Mouse (Mus musculus) heart, adult 2 months (tissue): ENCODE measurements around the gene Gabra4. TPM values are rescaled to one million over a fixed set of nuclear protein-coding genes. Genes with fewer than 3 reads are reported as not detected.
"Not testable (repeated sequence)": the region's sequence is repeated elsewhere in the genome, so short reads cannot be mapped to it uniquely, and the experiment has no call there.

Experiments
- DNase-seq, 2 experiments: peaks; one replicate each; pipeline ENCODE4 v3.0.0; 2021
- H3K27ac ChIP-seq: fragments of 200-600 bp; 2 replicates; pipeline ENCODE4 v1.8.1; 2022
- H3K27me3 ChIP-seq: fragments of 200-500 bp; 2 replicates; pipeline ENCODE4 v1.6.1; 2012; ENCODE audit warnings: mild to moderate bottlenecking, low read length, inconsistent platforms, mixed read lengths; ENCODE audit not compliant: control insufficient read depth, insufficient read depth
- H3K36me3 ChIP-seq: fragments of 200-500 bp; 2 replicates; pipeline ENCODE4 v1.6.1; 2012; ENCODE audit warnings: low read length, inconsistent platforms; ENCODE audit not compliant: control insufficient read depth, insufficient read depth
- H3K4me1 ChIP-seq: fragments of 200-500 bp; 2 replicates; pipeline ENCODE4 v1.6.1; 2011; ENCODE audit warnings: low read length; ENCODE audit not compliant: control insufficient read depth, insufficient read depth
- H3K4me3 ChIP-seq: fragments of 200-600 bp; 2 replicates; pipeline ENCODE4 v1.8.1; 2022
- H3K79me2 ChIP-seq: fragments of 200-500 bp; replicated peaks from 2 replicates; pipeline ENCODE4 v1.6.1; 2012; ENCODE audit warnings: mild to moderate bottlenecking, inconsistent platforms, low read length, moderate library complexity, mixed read lengths; ENCODE audit not compliant: control insufficient read depth, insufficient read depth
- H3K9ac ChIP-seq: fragments of 200-500 bp; 2 replicates; pipeline ENCODE4 v1.6.1; 2012; ENCODE audit warnings: low read depth, mild to moderate bottlenecking, control low read depth, inconsistent platforms, low read length, mixed read lengths
- CTCF ChIP-seq: fragments of 200-600 bp; IDR thresholded peaks from 2 replicates; pipeline ENCODE4 v1.8.1; 2022; ENCODE audit warnings: antibody characterized with exemption, mild to moderate bottlenecking, moderate library complexity
- EP300 ChIP-seq: fragments of 200-500 bp; IDR thresholded peaks from 2 replicates; pipeline ENCODE4 v1.6.1; 2011; ENCODE audit warnings: low read depth, low read length, control low read depth; ENCODE audit not compliant: insufficient read depth
- POLR2A ChIP-seq: fragments of 200-500 bp; IDR thresholded peaks from 2 replicates; pipeline ENCODE4 v1.6.1; 2011; ENCODE audit warnings: mild to moderate bottlenecking, low read depth, low read length, control low read depth; ENCODE audit not compliant: insufficient read depth
- WGBS: fragments of 180-500 bp; shearing (Covaris S2); methylation state at CpG from one replicate; pipeline ENCODE4 v1.1.7; 2018; 5-methylcytosine and 5-hydroxymethylcytosine counted together
- intact Hi-C: fragments of 180-260 bp; cut with DNase I; formaldehyde crosslinking; loops from one replicate; pipeline ENCODE4 v1.15.1; 2025
- polyA plus RNA-seq: library from polyadenylated mRNA; depleted of rRNA; stranded (reverse); fragments of >200 nt; gene quantifications from 2 replicates; pipeline ENCODE4 v1.2.3, GENCODE M21; 2012; rRNA removed
- total RNA-seq, 2 experiments: library from RNA; stranded (reverse); gene quantifications; 2 replicates each; pipeline ENCODE4 v1.2.3; 2021

Gene Gabra4
- total and polyA plus RNA-seq, 3 experiments = not detected

GRCm38 (mm10) chr5:71593745-71594255 lies 64.3 kb downstream of the Gabra4 start:
- H3K79me2 ChIP-seq = no peaks in the 10 kb centered on the region
- no peak overlapping the region for H3K27ac ChIP-seq
- no peak for DNase-seq
- TF ChIP-seq CTCF (no peak), POLR2A (no peak), EP300 (no peak)
- H3K4me1 ChIP-seq = no peaks in the 10 kb centered on the region
- WGBS = 66% methylated on average over 2 of the region's 2 CpGs
- no peak overlapping the region for H3K9ac ChIP-seq
- H3K27me3 ChIP-seq = no peaks in the 10 kb centered on the region
- no peaks in the 10 kb centered on the region for H3K36me3 ChIP-seq
- no peak overlapping the region for H3K4me3 ChIP-seq
- intact Hi-C loops = no loop called here

GRCm38 (mm10) chr5:71571646-71572237 lies 86.4 kb downstream of the Gabra4 start:
- no peaks in the 10 kb centered on the region for H3K36me3 ChIP-seq
- intact Hi-C loops = no loop called here
- no peak overlapping the region for H3K9ac ChIP-seq
- H3K27ac ChIP-seq = no peak overlapping the region
- no peaks in the 10 kb centered on the region for H3K79me2 ChIP-seq
- WGBS = 71% methylated on average over 9 of the region's 9 CpGs
- no peaks in the 10 kb centered on the region for H3K27me3 ChIP-seq
- H3K4me3 ChIP-seq = no peak overlapping the region
- DNase-seq = no peak
- H3K4me1 ChIP-seq = no peaks in the 10 kb centered on the region
- TF ChIP-seq POLR2A = no peak
- no peak for TF ChIP-seq EP300
- no peak for TF ChIP-seq CTCF

GRCm38 (mm10) chr5:71548079-71548478 lies 110.0 kb downstream of the Gabra4 start, which contains the start of gene Cox7b2:
TSS of gene Cox7b2 (minus strand) at chr5:71548205.
- H3K9ac ChIP-seq = no peak within 1 kb of the TSS
- H3K79me2 ChIP-seq = no peaks in the 10 kb centered on the region
- no peak within 1 kb of the TSS for H3K4me3 ChIP-seq
- no peak for TF ChIP-seq POLR2A
- no peak for TF ChIP-seq EP300
- no peak for TF ChIP-seq CTCF
- 89% methylated on average over 10 of the region's 10 CpGs for WGBS
- DNase-seq = no peak
- intact Hi-C loops = no loop called here
- no peaks in the 10 kb centered on the region for H3K27me3 ChIP-seq
- H3K4me1 ChIP-seq = no peaks in the 10 kb centered on the region
- no peak within 1 kb of the TSS for H3K27ac ChIP-seq
- H3K36me3 ChIP-seq = no peaks in the 10 kb centered on the region

- Histone ChIP-seq H3K9ac (no peak overlapping the region), H3K27me3 (no peaks in the 10 kb centered on the region), H3K79me2 (no peaks in the 10 kb centered on the region), H3K4me1 (no peaks in the 10 kb centered on the region), H3K36me3 (no peaks in the 10 kb centered on the region), H3K4me3 (no peak overlapping the region), H3K27ac (no peak overlapping the region)
- DNase-seq = no peak
- intact Hi-C loops = no loop called here
- TF ChIP-seq CTCF = peak; percentile 53
- TF ChIP-seq EP300 = no peak
- TF ChIP-seq POLR2A = no peak
Observed at GRCm38 (mm10) chr5:71545554-71545953, 112.6 kb downstream of the Gabra4 start.

- intact Hi-C loops, H3K79me2 ChIP-seq, H3K36me3 ChIP-seq, H3K4me3 ChIP-seq, H3K4me1 ChIP-seq, H3K9ac ChIP-seq, DNase-seq, H3K27me3 ChIP-seq, H3K27ac ChIP-seq: not testable (repeated sequence)
- 57% methylated on average over 7 of the region's 15 CpGs for WGBS
Observed at GRCm38 (mm10) chr5:71525486-71525885, 132.6 kb downstream of the Gabra4 start.

Other genes with a start within 250 kb of the Gabra4 start
- gene Cox7b2, start 110.1 kb downstream of the Gabra4 start, total RNA-seq = not detected
- not detected in 2 replicates for gene Cox7b2, start 110.1 kb downstream of the Gabra4 start, polyA plus RNA-seq
- not detected for gene Gabrb1, start 195 bp downstream of the Gabra4 start, total RNA-seq
- not detected in 2 replicates for gene Gabrb1, start 195 bp downstream of the Gabra4 start, polyA plus RNA-seq